Mouse (Mus musculus) stomach, embryonic 14.5 days (tissue): ENCODE results near the gene C1qtnf5. TPM values are rescaled to one million over a fixed set of nuclear protein-coding genes. Genes with fewer than 3 reads are reported as not detected.

ENCODE experiments used
- ATAC-seq: fragments of 200-750 bp; cut with Nextera tagmentation; 2 replicates; pipeline ENCODE4 v1.8.0; 2017; ENCODE audit warnings: low read depth, moderate TSS enrichment; ENCODE audit not compliant: insufficient number of reproducible peaks, insufficient read depth, low FRiP score
- H3K27ac ChIP-seq: fragments of 300-500 bp; sonication (generic); 2 replicates; pipeline ENCODE4 v1.5.1; 2014; ENCODE audit warnings: mild to moderate bottlenecking, low read length, moderate library complexity, mixed read lengths
- H3K27me3 ChIP-seq: fragments of 300-500 bp; sonication (generic); 2 replicates; pipeline ENCODE4 v1.6.1; 2014; ENCODE audit warnings: low read length, control low read depth, mixed read lengths; ENCODE audit not compliant: control insufficient read depth, insufficient read depth
- H3K36me3 ChIP-seq: fragments of 300-500 bp; sonication (generic); 2 replicates; pipeline ENCODE4 v1.6.1; 2014; ENCODE audit warnings: mild to moderate bottlenecking, control low read depth, low read length, moderate library complexity, mixed read lengths; ENCODE audit not compliant: control insufficient read depth, insufficient read depth
- H3K4me1 ChIP-seq: fragments of 300-500 bp; sonication (generic); 2 replicates; pipeline ENCODE4 v1.6.1; 2014; ENCODE audit warnings: low read length, control low read depth, mixed read lengths; ENCODE audit not compliant: control insufficient read depth, insufficient read depth
- H3K4me2 ChIP-seq: fragments of 300-500 bp; sonication (generic); replicated peaks from 2 replicates; pipeline ENCODE4 v1.6.1; 2014; ENCODE audit warnings: low read depth, low read length, control low read depth
- H3K4me3 ChIP-seq: fragments of 300-500 bp; sonication (generic); 2 replicates; pipeline ENCODE4 v1.5.1; 2014; ENCODE audit warnings: low read depth, low read length, control low read depth
- H3K9ac ChIP-seq: fragments of 300-500 bp; sonication (generic); replicated peaks from 2 replicates; pipeline ENCODE4 v1.6.1; 2014; ENCODE audit warnings: low read depth, mild to moderate bottlenecking, control low read depth, low read length, moderate library complexity, mixed read lengths
- H3K9me3 ChIP-seq: fragments of 300-500 bp; sonication (generic); 2 replicates; pipeline ENCODE4 v1.6.1; 2016; ENCODE audit warnings: low read depth, low read length, control low read depth; ENCODE audit not compliant: control insufficient read depth
- WGBS: fragments of 180-500 bp; shearing (Covaris S2); extraction: QIAGEN DNeasy Blood & Tissue Kit; methylation state at CpG from one replicate; pipeline ENCODE4 v1.1.7; 2014; 5-methylcytosine and 5-hydroxymethylcytosine counted together
- polyA plus RNA-seq: library from polyadenylated mRNA; unstranded; fragments of >200 nt; fragmentation: Nextera tagmentation; extraction: Ambion mirVana; gene quantifications from 2 replicates; pipeline ENCODE4 v1.2.1, GENCODE M21; 2014

C1qtnf5 gene
- polyA plus RNA-seq, 1 experiment from 2014 or later = 2.8 TPM

- 75% methylated on average over 2 of the region's 2 CpGs for WGBS
- H3K27ac ChIP-seq = no peak overlapping the region
- no peak for ATAC-seq
- peaks cover 12% of the 10 kb centered on the region for H3K4me1 ChIP-seq
- no peaks in the 10 kb centered on the region for H3K27me3 ChIP-seq
- H3K9me3 ChIP-seq = no peaks in the 10 kb centered on the region
- H3K4me3 ChIP-seq = no peak overlapping the region
- H3K36me3 ChIP-seq = no peaks in the 10 kb centered on the region
- H3K9ac ChIP-seq = no peak overlapping the region
- H3K4me2 ChIP-seq = no peak overlapping the region
Measured at GRCm38 (mm10) chr9:44114453-44114852, 7.4 kb downstream of the C1qtnf5 start.

GRCm38 (mm10) chr9:44115599-44115998 is 8.6 kb downstream of the C1qtnf5 start:
- WGBS = 83% methylated on average over 9 of the region's 9 CpGs

GRCm38 (mm10) chr9:44116182-44116581 is 9.1 kb downstream of the C1qtnf5 start:
- H3K4me3 ChIP-seq = no peak overlapping the region
- H3K27ac ChIP-seq = no peak overlapping the region
- no peaks in the 10 kb centered on the region for H3K9me3 ChIP-seq
- no peak overlapping the region for H3K4me2 ChIP-seq
- H3K36me3 ChIP-seq = no peaks in the 10 kb centered on the region
- no peak overlapping the region for H3K9ac ChIP-seq
- no peaks in the 10 kb centered on the region for H3K27me3 ChIP-seq
- WGBS = 88% methylated on average over 4 of the region's 4 CpGs
- no peaks in the 10 kb centered on the region for H3K4me1 ChIP-seq
- ATAC-seq = no peak

More at GRCm38 (mm10) chr9:44115599-44115998, 8.6 kb downstream of the C1qtnf5 start:
- H3K9ac ChIP-seq = no peak overlapping the region
- ATAC-seq = no peak
- H3K27me3 ChIP-seq = no peaks in the 10 kb centered on the region
- no peak overlapping the region for H3K4me2 ChIP-seq
- H3K9me3 ChIP-seq = no peaks in the 10 kb centered on the region
- H3K36me3 ChIP-seq = no peaks in the 10 kb centered on the region
- H3K27ac ChIP-seq = no peak overlapping the region
- peaks cover under 1% of the 10 kb centered on the region; the same call in 1 of the 2 replicates for H3K4me1 ChIP-seq
- no peak overlapping the region for H3K4me3 ChIP-seq

GRCm38 (mm10) chr9:44119011-44119410 is 12.0 kb downstream of the C1qtnf5 start:
- Histone ChIP-seq H3K9ac (no peak overlapping the region), H3K27ac (no peak overlapping the region), H3K4me2 (no peak overlapping the region), H3K36me3 (no peaks in the 10 kb centered on the region), H3K4me1 (no peaks in the 10 kb centered on the region), H3K27me3 (no peaks in the 10 kb centered on the region), H3K9me3 (no peaks in the 10 kb centered on the region), H3K4me3 (no peak overlapping the region)
- 54% methylated on average over 5 of the region's 5 CpGs for WGBS
- no peak for ATAC-seq

- Histone ChIP-seq H3K4me1 (no peaks in the 10 kb centered on the region), H3K9ac (no peak overlapping the region), H3K4me3 (no peak overlapping the region), H3K27ac (no peak overlapping the region), H3K4me2 (no peak overlapping the region), H3K9me3 (no peaks in the 10 kb centered on the region), H3K27me3 (no peaks in the 10 kb centered on the region), H3K36me3 (no peaks in the 10 kb centered on the region)
- 62% methylated on average over 8 of the region's 8 CpGs for WGBS
- ATAC-seq = no peak
Measured at GRCm38 (mm10) chr9:44119948-44120465, 13.0 kb downstream of the C1qtnf5 start.

GRCm38 (mm10) chr9:44124317-44124716 is 17.3 kb downstream of the C1qtnf5 start:
- no peak overlapping the region for H3K4me2 ChIP-seq
- no peaks in the 10 kb centered on the region for H3K36me3 ChIP-seq
- WGBS = 77% methylated on average over 6 of the region's 6 CpGs
- H3K9me3 ChIP-seq = no peaks in the 10 kb centered on the region
- H3K27ac ChIP-seq = no peak overlapping the region
- no peaks in the 10 kb centered on the region for H3K27me3 ChIP-seq
- peaks cover 3% of the 10 kb centered on the region; the same call in 1 of the 2 replicates for H3K4me1 ChIP-seq
- H3K9ac ChIP-seq = no peak overlapping the region
- ATAC-seq = no peak
- H3K4me3 ChIP-seq = no peak overlapping the region

- Histone ChIP-seq H3K27ac (no peak overlapping the region), H3K4me2 (no peak overlapping the region)
- WGBS = 50% methylated on average over 5 of the region's 5 CpGs
Measured at GRCm38 (mm10) chr9:44125026-44125425, 18.0 kb downstream of the C1qtnf5 start.

GRCm38 (mm10) chr9:44125546-44126428 is 18.7 kb downstream of the C1qtnf5 start:
- H3K4me3 ChIP-seq = no peak overlapping the region
- peaks cover 11% of the 10 kb centered on the region for H3K4me1 ChIP-seq
- H3K9me3 ChIP-seq = no peaks in the 10 kb centered on the region
- no peaks in the 10 kb centered on the region for H3K27me3 ChIP-seq
- H3K9ac ChIP-seq = no peak overlapping the region
- no peak overlapping the region; the same call in 1 of the 2 replicates for H3K27ac ChIP-seq
- H3K36me3 ChIP-seq = no peaks in the 10 kb centered on the region
- no peak overlapping the region for H3K4me2 ChIP-seq
- peak; percentile 42; the same call in 1 of the 2 replicates for ATAC-seq
- WGBS = 24% methylated on average over 18 of the region's 18 CpGs

More at GRCm38 (mm10) chr9:44125026-44125425, 18.0 kb downstream of the C1qtnf5 start:
- no peak overlapping the region for H3K4me3 ChIP-seq
- H3K9ac ChIP-seq = no peak overlapping the region
- H3K36me3 ChIP-seq = no peaks in the 10 kb centered on the region
- no peaks in the 10 kb centered on the region for H3K9me3 ChIP-seq
- peaks cover 4% of the 10 kb centered on the region; the same call in 1 of the 2 replicates for H3K4me1 ChIP-seq
- ATAC-seq = no peak
- no peaks in the 10 kb centered on the region for H3K27me3 ChIP-seq
